Mouse (Mus musculus) neural tube, postnatal 0 days (tissue): ENCODE data around the gene St6galnac1. TPM values are rescaled to one million over a fixed set of nuclear protein-coding genes. Genes with fewer than 3 reads are reported as not detected.

Experiments used
- polyA plus RNA-seq: library from polyadenylated mRNA; unstranded; fragments of >200 nt; fragmentation: Nextera tagmentation; extraction: Ambion mirVana; gene quantifications from 2 replicates; pipeline ENCODE4 v1.2.1, GENCODE M21; 2015

St6galnac1 gene
- not detected in 2 replicates for polyA plus RNA-seq

DNA sequence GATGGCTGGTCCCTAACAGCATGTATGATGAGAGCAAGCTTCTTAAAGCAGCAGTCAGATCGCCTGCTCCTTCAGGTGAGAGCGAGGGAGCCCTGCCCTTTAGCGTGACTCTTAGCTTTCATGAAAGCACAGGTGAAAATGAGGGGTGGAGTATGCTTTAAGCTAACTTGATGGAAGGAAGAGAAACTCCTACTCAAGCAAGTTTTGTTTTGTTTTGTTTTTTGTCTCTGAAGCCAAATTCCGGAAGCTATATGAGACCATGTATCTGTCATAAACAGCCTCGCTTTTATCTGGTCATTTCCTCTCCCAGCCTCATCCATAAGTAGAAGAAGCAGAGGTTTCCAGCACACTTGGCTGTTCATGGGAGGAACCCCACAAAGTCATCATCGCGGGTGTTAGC, at the start of gene St6galnac1:
Gene St6galnac1 (minus strand): TSS at position 101 of the 400 bp plus-strand sequence.

Other genes starting within 250 kb of the St6galnac1 start
- 4.8 and 7.2 TPM in 2 replicates for gene Sphk1, start 244.6 kb downstream of the St6galnac1 start, polyA plus RNA-seq
- 38.0 and 40.1 TPM in 2 replicates for gene Ube2o, start 194.1 kb downstream of the St6galnac1 start, polyA plus RNA-seq
- 0.58 and 0.75 TPM in 2 replicates for gene Aanat, start 189.1 kb downstream of the St6galnac1 start, polyA plus RNA-seq
- gene Rhbdf2, start 148.5 kb downstream of the St6galnac1 start, polyA plus RNA-seq, result 2.0 TPM in 2 replicates
- 4.2 and 6.7 TPM in 2 replicates for gene Prcd, start 122.0 kb downstream of the St6galnac1 start, polyA plus RNA-seq
- gene Cygb, start 121.2 kb downstream of the St6galnac1 start, polyA plus RNA-seq, result 45.2 and 50.1 TPM in 2 replicates
- gene Mxra7, start 52.5 kb upstream of the St6galnac1 start, polyA plus RNA-seq, result 60.6 and 67.3 TPM in 2 replicates
- 53.3 and 56.9 TPM in 2 replicates for gene Mettl23, start 67.8 kb upstream of the St6galnac1 start, polyA plus RNA-seq
- 43.5 and 48.7 TPM in 2 replicates for gene Jmjd6, start 67.9 kb upstream of the St6galnac1 start, polyA plus RNA-seq
- 48.3 and 53.5 TPM in 2 replicates for gene Mfsd11, start 76.9 kb upstream of the St6galnac1 start, polyA plus RNA-seq
- gene Srsf2, start 77.6 kb upstream of the St6galnac1 start, polyA plus RNA-seq, result 493 and 516 TPM in 2 replicates
- 24.9 and 29.9 TPM in 2 replicates for gene Mgat5b, start 143.4 kb upstream of the St6galnac1 start, polyA plus RNA-seq